Mouse (Mus musculus) intestine, embryonic 15.5 days (tissue): ENCODE measurements around the gene Peli3. TPM values are rescaled to one million over a fixed set of nuclear protein-coding genes. Genes with fewer than 3 reads are reported as not detected.
"Not testable (repeated sequence)": the region's sequence is repeated elsewhere in the genome, so short reads cannot be mapped to it uniquely, and the experiment has no call there.

Experiments
- ATAC-seq: fragments of 200-750 bp; cut with Nextera tagmentation; 2 replicates; pipeline ENCODE4 v1.8.0; 2017; ENCODE audit warnings: moderate TSS enrichment, moderate library complexity
- H3K27ac ChIP-seq: fragments of 300-500 bp; sonication (generic); 2 replicates; pipeline ENCODE4 v1.5.1; 2015; ENCODE audit warnings: mild to moderate bottlenecking, inconsistent platforms
- H3K27me3 ChIP-seq: fragments of 300-500 bp; sonication (generic); replicated peaks from 2 replicates; pipeline ENCODE4 v1.6.1; 2015; ENCODE audit warnings: inconsistent platforms
- H3K36me3 ChIP-seq: fragments of 300-500 bp; sonication (generic); 2 replicates; pipeline ENCODE4 v1.6.1; 2015; ENCODE audit warnings: inconsistent platforms
- H3K4me1 ChIP-seq: fragments of 300-500 bp; sonication (generic); replicated peaks from 2 replicates; pipeline ENCODE4 v1.6.1; 2015; ENCODE audit warnings: inconsistent platforms
- H3K4me2 ChIP-seq: fragments of 300-500 bp; sonication (generic); replicated peaks from 2 replicates; pipeline ENCODE4 v1.6.1; 2015; ENCODE audit warnings: mild to moderate bottlenecking, inconsistent platforms
- H3K4me3 ChIP-seq: fragments of 300-500 bp; sonication (generic); replicated peaks from 2 replicates; pipeline ENCODE4 v1.5.1; 2015; ENCODE audit warnings: inconsistent platforms
- H3K9ac ChIP-seq: fragments of 300-500 bp; sonication (generic); 2 replicates; pipeline ENCODE4 v1.6.1; 2015; ENCODE audit warnings: inconsistent platforms
- H3K9me3 ChIP-seq: fragments of 300-500 bp; sonication (generic); 2 replicates; pipeline ENCODE4 v1.6.1; 2016; ENCODE audit warnings: inconsistent platforms
- WGBS: fragments of 180-500 bp; shearing (Covaris S2); methylation state at CpG from one replicate; pipeline ENCODE4 v1.1.7; 2015; 5-methylcytosine and 5-hydroxymethylcytosine counted together
- polyA plus RNA-seq: library from polyadenylated mRNA; unstranded; fragments of >200 nt; fragmentation: Nextera tagmentation; extraction: Ambion mirVana; gene quantifications from 2 replicates; pipeline ENCODE4 v1.2.1, GENCODE M21; 2015

Gene Peli3
- 2.0 and 2.4 TPM in 2 replicates for polyA plus RNA-seq

GRCm38 (mm10) chr19:4942551-4943252, at the start of gene Peli3:
TSS of gene Peli3 (minus strand) at chr19:4943127.
- WGBS: 1% methylated on average over 54 of the region's 55 CpGs
- Histone ChIP-seq H3K4me1 (peaks cover 10% of the 10 kb centered on the region), H3K9ac (peak within 1 kb of the TSS; percentile 52), H3K27me3 (no peaks in the 10 kb centered on the region), H3K4me3 (peak within 1 kb of the TSS; percentile 58), H3K36me3 (no peaks in the 10 kb centered on the region), H3K4me2 (peak within 1 kb of the TSS; percentile 92), H3K27ac (no peak within 1 kb of the TSS), H3K9me3 (no peaks in the 10 kb centered on the region)
- peak; percentile 99 for ATAC-seq

GRCm38 (mm10) chr19:4992371-4992770, 49.4 kb upstream of the Peli3 start:
- Histone ChIP-seq H3K4me2 (peak overlapping the region; percentile 17; the same call in 1 of the 2 replicates), H3K4me1 (0 out of 2 replicates have a peak, but pooled peaks cover 8% of the 10 kb centered on the region), H3K36me3 (no peaks in the 10 kb centered on the region), H3K27ac (no peak overlapping the region), H3K4me3 (no peak overlapping the region), H3K9me3 (no peaks in the 10 kb centered on the region), H3K27me3 (peaks cover 30% of the 10 kb centered on the region), H3K9ac (no peak overlapping the region)
- 12% methylated on average over 8 of the region's 8 CpGs for WGBS
- no peak for ATAC-seq

- Histone ChIP-seq H3K27me3 (peaks cover 34% of the 10 kb centered on the region), H3K4me2 (peak overlapping the region; percentile 35; the same call in 1 of the 2 replicates), H3K9me3 (no peaks in the 10 kb centered on the region), H3K4me3 (no peak overlapping the region), H3K36me3 (no peaks in the 10 kb centered on the region), H3K4me1 (0 out of 2 replicates have a peak, but pooled peaks cover 8% of the 10 kb centered on the region), H3K27ac (no peak overlapping the region), H3K9ac (no peak overlapping the region)
- 3% methylated on average over 21 of the region's 22 CpGs for WGBS
- no peak for ATAC-seq
These were observed 47.8 kb upstream of the Peli3 start for GRCm38 (mm10) chr19:4990716-4991115.

GRCm38 (mm10) chr19:4990256-4990625, 47.3 kb upstream of the Peli3 start, which contains the start of gene Npas4:
TSS of gene Npas4 (minus strand) at chr19:4990316.
- 0 out of 2 replicates have a peak, but pooled peaks cover 8% of the 10 kb centered on the region for H3K4me1 ChIP-seq
- no peak within 1 kb of the TSS for H3K27ac ChIP-seq
- WGBS: 17% methylated on average over 4 of the region's 4 CpGs
- H3K36me3 ChIP-seq: no peaks in the 10 kb centered on the region
- no peaks in the 10 kb centered on the region for H3K9me3 ChIP-seq
- no peak within 1 kb of the TSS; the same call in 1 of the 2 replicates for H3K4me3 ChIP-seq
- peak within 1 kb of the TSS; percentile 35; the same call in 1 of the 2 replicates for H3K4me2 ChIP-seq
- peaks cover 35% of the 10 kb centered on the region for H3K27me3 ChIP-seq
- H3K9ac ChIP-seq: no peak within 1 kb of the TSS
- ATAC-seq: no peak

GRCm38 (mm10) chr19:4989434-4990255, 46.7 kb upstream of the Peli3 start:
- Histone ChIP-seq H3K27ac (no peak overlapping the region), H3K9me3 (no peaks in the 10 kb centered on the region), H3K4me2 (no peak overlapping the region), H3K27me3 (peaks cover 39% of the 10 kb centered on the region), H3K4me3 (no peak overlapping the region; the same call in 1 of the 2 replicates), H3K9ac (no peak overlapping the region), H3K36me3 (no peaks in the 10 kb centered on the region), H3K4me1 (0 out of 2 replicates have a peak, but pooled peaks cover 8% of the 10 kb centered on the region)
- no peak for ATAC-seq
- 20% methylated on average over 44 of the region's 47 CpGs for WGBS

GRCm38 (mm10) chr19:4989013-4989412, 46.1 kb upstream of the Peli3 start:
- no peak overlapping the region for H3K27ac ChIP-seq
- H3K9ac ChIP-seq: no peak overlapping the region
- 3% methylated on average over 13 of the region's 13 CpGs for WGBS
- H3K27me3 ChIP-seq: peaks cover 46% of the 10 kb centered on the region
- H3K4me1 ChIP-seq: 0 out of 2 replicates have a peak, but pooled peaks cover 8% of the 10 kb centered on the region
- H3K9me3 ChIP-seq: no peaks in the 10 kb centered on the region
- H3K4me3 ChIP-seq: no peak overlapping the region
- ATAC-seq: no peak
- no peaks in the 10 kb centered on the region for H3K36me3 ChIP-seq
- no peak overlapping the region for H3K4me2 ChIP-seq

GRCm38 (mm10) chr19:4981767-4982166, 38.8 kb upstream of the Peli3 start:
- no peak for ATAC-seq
- Histone ChIP-seq H3K4me2 (no peak overlapping the region), H3K4me1 (no peaks in the 10 kb centered on the region), H3K9me3 (no peaks in the 10 kb centered on the region), H3K27me3 (peaks cover 27% of the 10 kb centered on the region; the same call in 1 of the 2 replicates), H3K27ac (no peak overlapping the region), H3K4me3 (no peak overlapping the region), H3K9ac (no peak overlapping the region), H3K36me3 (no peaks in the 10 kb centered on the region)

- H3K9ac ChIP-seq: no peak overlapping the region
- no peak for ATAC-seq
- peaks cover 22% of the 10 kb centered on the region for H3K36me3 ChIP-seq
- H3K4me2 ChIP-seq: no peak overlapping the region
- no peak overlapping the region for H3K4me3 ChIP-seq
- H3K4me1 ChIP-seq: no peaks in the 10 kb centered on the region
- H3K9me3 ChIP-seq: no peaks in the 10 kb centered on the region
- 74% methylated on average over 2 of the region's 2 CpGs for WGBS
- no peak overlapping the region for H3K27ac ChIP-seq
- no peaks in the 10 kb centered on the region for H3K27me3 ChIP-seq
These were observed 25.3 kb upstream of the Peli3 start for GRCm38 (mm10) chr19:4968236-4968635.

- peak; percentile 98 for ATAC-seq
- H3K27me3 ChIP-seq: no peaks in the 10 kb centered on the region
- H3K9me3 ChIP-seq: no peaks in the 10 kb centered on the region
- under 1% methylated on average over 34 of the region's 34 CpGs for WGBS
- peaks cover 18% of the 10 kb centered on the region for H3K36me3 ChIP-seq
- H3K27ac ChIP-seq: peak within 1 kb of the TSS; percentile 52
- peaks cover 8% of the 10 kb centered on the region; the same call in 1 of the 2 replicates for H3K4me1 ChIP-seq
- peak within 1 kb of the TSS; percentile 62 for H3K4me2 ChIP-seq
- H3K9ac ChIP-seq: peak within 1 kb of the TSS; percentile 61
- peak within 1 kb of the TSS; percentile 63 for H3K4me3 ChIP-seq
These were observed 19.1 kb upstream of the Peli3 start, which contains the start of gene Mrpl11 for GRCm38 (mm10) chr19:4961928-4962601. TSS of gene Mrpl11 (plus strand) at chr19:4962147.

GRCm38 (mm10) chr19:4948641-4949040, 5.7 kb upstream of the Peli3 start:
- not testable (repeated sequence) for H3K4me2 ChIP-seq, H3K36me3 ChIP-seq, ATAC-seq, H3K4me3 ChIP-seq, H3K27ac ChIP-seq, H3K4me1 ChIP-seq, H3K9ac ChIP-seq, H3K9me3 ChIP-seq, H3K27me3 ChIP-seq
- 82% methylated on average over 9 of the region's 9 CpGs for WGBS

- Histone ChIP-seq H3K9ac (no peak overlapping the region), H3K27me3 (no peaks in the 10 kb centered on the region), H3K4me2 (no peak overlapping the region), H3K4me1 (peaks cover 11% of the 10 kb centered on the region), H3K9me3 (no peaks in the 10 kb centered on the region), H3K4me3 (no peak overlapping the region), H3K27ac (no peak overlapping the region), H3K36me3 (no peaks in the 10 kb centered on the region)
- no peak for ATAC-seq
- 50% methylated on average over 6 of the region's 6 CpGs for WGBS
These were observed 2.6 kb upstream of the Peli3 start for GRCm38 (mm10) chr19:4945540-4945939.

GRCm38 (mm10) chr19:4943253-4943588, 294 bp upstream of the Peli3 start:
- H3K9ac ChIP-seq: peak overlapping the region; percentile 52
- H3K9me3 ChIP-seq: no peaks in the 10 kb centered on the region
- no peak overlapping the region for H3K27ac ChIP-seq
- peak overlapping the region; percentile 58 for H3K4me3 ChIP-seq
- peaks cover 11% of the 10 kb centered on the region for H3K4me1 ChIP-seq
- peak overlapping the region; percentile 92 for H3K4me2 ChIP-seq
- peak; percentile 77 for ATAC-seq
- H3K36me3 ChIP-seq: no peaks in the 10 kb centered on the region
- H3K27me3 ChIP-seq: no peaks in the 10 kb centered on the region
- 4% methylated on average over 13 of the region's 13 CpGs for WGBS
